Mouse (Mus musculus): ENCODE results near the gene Kctd4.

DNA sequence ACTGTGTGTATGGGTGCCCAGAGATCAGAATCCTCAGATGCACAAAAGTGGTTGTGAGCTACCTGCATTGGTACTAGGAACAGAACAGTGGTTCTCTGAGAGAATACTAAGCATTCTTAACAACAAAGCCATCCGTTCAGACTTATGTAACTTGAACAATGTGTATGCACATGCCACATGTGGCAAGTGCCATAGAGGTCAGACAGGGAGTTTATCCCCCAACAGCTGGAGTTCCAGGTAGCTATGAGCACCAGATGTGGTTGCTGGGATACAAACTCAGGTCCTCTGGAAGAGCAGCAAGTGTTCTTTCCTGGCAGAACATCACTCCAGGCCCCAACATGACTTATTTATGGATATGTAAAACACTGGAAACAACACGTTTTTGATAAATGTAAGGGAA is 1.8 kb upstream of the Kctd4 start:
- TF ChIP-seq RAD21 (IDR thresholded peaks at IDR 0.05; ENCODE audit: low read depth, low read length) (no peak), MAFK (IDR thresholded peaks at IDR 0.05; ENCODE audit: borderline replicate concordance, low read depth, low read length) (no peak), POLR2A (IDR thresholded peaks at IDR 0.05; ENCODE audit: control insufficient read depth in 1 of 2, insufficient read depth in 1 of 2, low read depth in 1 of 2, low read length in 2 of 2, poor library complexity in 1 of 2) (no peak), GABPA (IDR thresholded peaks at IDR 0.05; ENCODE audit: low read depth, low read length) (no peak), ZC3H11A (IDR thresholded peaks at IDR 0.05; ENCODE audit: low read depth, low read length) (no peak), SMC3 (IDR thresholded peaks at IDR 0.05; ENCODE audit: low read depth, low read length) (no peak)
